Mouse (Mus musculus) intestine, embryonic 14.5 days (tissue): ENCODE results near the gene Rgs3. TPM values are rescaled to one million over a fixed set of nuclear protein-coding genes. Genes with fewer than 3 reads are reported as not detected.
A peak's percentile ranks its signal among the peaks of the same experiment; 100 is the strongest.

Source experiments
- ATAC-seq: fragments of 200-750 bp; cut with Nextera tagmentation; replicated peaks from 2 replicates; pipeline ENCODE4 v1.8.0; 2017; ENCODE audit warnings: low read depth, moderate number of reproducible peaks, moderate TSS enrichment, moderate library complexity; ENCODE audit not compliant: low FRiP score, low TSS enrichment
- DNase-seq: peaks from one replicate; pipeline ENCODE4 v3.0.0-alpha.2; 2018; ENCODE audit warnings: low spot score
- H3K27ac ChIP-seq: fragments of 300-500 bp; sonication (generic); 2 replicates; pipeline ENCODE4 v1.5.1; 2014; ENCODE audit warnings: low read depth, mild to moderate bottlenecking, control low read depth
- H3K27me3 ChIP-seq: fragments of 300-500 bp; sonication (generic); replicated peaks from 2 replicates; pipeline ENCODE4 v1.6.1; 2014; ENCODE audit warnings: low read length, control low read depth; ENCODE audit not compliant: control insufficient read depth, insufficient read depth
- H3K36me3 ChIP-seq: fragments of 300-500 bp; sonication (generic); 2 replicates; pipeline ENCODE4 v1.6.1; 2014; ENCODE audit warnings: low read length, control low read depth; ENCODE audit not compliant: control insufficient read depth, insufficient read depth
- H3K4me1 ChIP-seq: fragments of 300-500 bp; sonication (generic); replicated peaks from 2 replicates; pipeline ENCODE4 v1.6.1; 2014; ENCODE audit warnings: low read length, control low read depth, mixed read lengths; ENCODE audit not compliant: control insufficient read depth, insufficient read depth
- H3K4me2 ChIP-seq: fragments of 300-500 bp; sonication (generic); 2 replicates; pipeline ENCODE4 v1.6.1; 2014; ENCODE audit warnings: low read length
- H3K4me3 ChIP-seq: fragments of 300-500 bp; sonication (generic); 2 replicates; pipeline ENCODE4 v1.5.1; 2014; ENCODE audit warnings: low read depth, low read length, control low read depth, mixed read lengths
- H3K9ac ChIP-seq: fragments of 300-500 bp; sonication (generic); 2 replicates; pipeline ENCODE4 v1.6.1; 2014; ENCODE audit warnings: mild to moderate bottlenecking, low read length
- H3K9me3 ChIP-seq: fragments of 300-500 bp; sonication (generic); 2 replicates; pipeline ENCODE4 v1.6.1; 2016; ENCODE audit warnings: low read length, control low read depth; ENCODE audit not compliant: control insufficient read depth
- WGBS: fragments of 180-500 bp; shearing (Covaris S2); extraction: QIAGEN DNeasy Blood & Tissue Kit; methylation state at CpG from one replicate; pipeline ENCODE4 v1.1.7; 2014; 5-methylcytosine and 5-hydroxymethylcytosine counted together
- polyA plus RNA-seq: library from polyadenylated mRNA; unstranded; fragments of >200 nt; fragmentation: Nextera tagmentation; extraction: Ambion mirVana; gene quantifications from 2 replicates; pipeline ENCODE4 v1.2.1, GENCODE M21; 2014

Rgs3 gene
- polyA plus RNA-seq, 1 experiment from 2014 or later, result 35.0 TPM

GRCm38 (mm10) chr4:62703151-62703550 is 143.5 kb downstream of the Rgs3 start:
- H3K4me3 ChIP-seq, result no peak overlapping the region
- no peak for ATAC-seq
- no peaks in the 10 kb centered on the region for H3K9me3 ChIP-seq
- peaks cover 28% of the 10 kb centered on the region for H3K36me3 ChIP-seq
- no peaks in the 10 kb centered on the region for H3K27me3 ChIP-seq
- H3K4me2 ChIP-seq, result no peak overlapping the region
- no peak overlapping the region for H3K9ac ChIP-seq
- WGBS, result 80% methylated on average over 9 of the region's 9 CpGs
- peaks cover 32% of the 10 kb centered on the region for H3K4me1 ChIP-seq
- no peak overlapping the region for H3K27ac ChIP-seq
- DNase-seq, result no peak

- H3K4me2 ChIP-seq, result no peak overlapping the region
- no peaks in the 10 kb centered on the region for H3K9me3 ChIP-seq
- peaks cover 26% of the 10 kb centered on the region for H3K36me3 ChIP-seq
- peak overlapping the region; percentile 64; the same call in 1 of the 2 replicates for H3K27ac ChIP-seq
- H3K4me1 ChIP-seq, result peaks cover 23% of the 10 kb centered on the region
- no peak overlapping the region for H3K9ac ChIP-seq
- no peak for DNase-seq
- no peak for ATAC-seq
- H3K4me3 ChIP-seq, result no peak overlapping the region
- H3K27me3 ChIP-seq, result no peaks in the 10 kb centered on the region
- whole genome bisulfite sequencing, result 91% methylated on average over 13 of the region's 13 CpGs
Observed at GRCm38 (mm10) chr4:62704204-62704603, 144.6 kb downstream of the Rgs3 start.

- DNase-seq, result peak; percentile 68
- 60% methylated on average over 10 of the region's 10 CpGs for WGBS
- Histone ChIP-seq H3K27ac (peak overlapping the region; percentile 64), H3K36me3 (peaks cover 26% of the 10 kb centered on the region), H3K9me3 (no peaks in the 10 kb centered on the region), H3K4me2 (no peak overlapping the region), H3K4me3 (no peak overlapping the region), H3K27me3 (no peaks in the 10 kb centered on the region), H3K4me1 (peaks cover 20% of the 10 kb centered on the region; the same call in 1 of the 2 replicates), H3K9ac (no peak overlapping the region)
- ATAC-seq, result peak; percentile 60; the same call in 1 of the 2 replicates
Observed at GRCm38 (mm10) chr4:62705013-62705412, 145.4 kb downstream of the Rgs3 start.

- Histone ChIP-seq H3K27ac (peak overlapping the region; percentile 64), H3K9ac (no peak overlapping the region), H3K4me3 (no peak overlapping the region), H3K4me1 (peaks cover 13% of the 10 kb centered on the region; the same call in 1 of the 2 replicates), H3K9me3 (no peaks in the 10 kb centered on the region), H3K36me3 (peaks cover 24% of the 10 kb centered on the region), H3K4me2 (no peak overlapping the region), H3K27me3 (no peaks in the 10 kb centered on the region)
- DNase-seq (no peak), ATAC-seq (no peak)
- 44% methylated on average over 3 of the region's 3 CpGs for WGBS
Observed at GRCm38 (mm10) chr4:62705749-62706148, 146.1 kb downstream of the Rgs3 start.

- H3K4me1 ChIP-seq, result peaks cover 12% of the 10 kb centered on the region; the same call in 1 of the 2 replicates
- 83% methylated on average over 7 of the region's 7 CpGs for WGBS
- peaks cover 10% of the 10 kb centered on the region for H3K36me3 ChIP-seq
- no peak overlapping the region for H3K9ac ChIP-seq
- no peak overlapping the region for H3K4me2 ChIP-seq
- DNase-seq (no peak), ATAC-seq (no peak)
- no peaks in the 10 kb centered on the region for H3K9me3 ChIP-seq
- H3K27me3 ChIP-seq, result no peaks in the 10 kb centered on the region
- no peak overlapping the region for H3K4me3 ChIP-seq
- H3K27ac ChIP-seq, result no peak overlapping the region
Observed at GRCm38 (mm10) chr4:62708084-62708483, 148.4 kb downstream of the Rgs3 start.

GRCm38 (mm10) chr4:62708994-62709393 is 149.3 kb downstream of the Rgs3 start:
- ATAC-seq (no peak), DNase-seq (no peak)
- H3K4me1 ChIP-seq, result peaks cover 12% of the 10 kb centered on the region; the same call in 1 of the 2 replicates
- H3K27ac ChIP-seq, result no peak overlapping the region
- H3K4me3 ChIP-seq, result no peak overlapping the region
- no peak overlapping the region for H3K9ac ChIP-seq
- H3K9me3 ChIP-seq, result no peaks in the 10 kb centered on the region
- 70% methylated on average over 1 of the region's 1 CpGs for WGBS
- no peaks in the 10 kb centered on the region for H3K27me3 ChIP-seq
- no peak overlapping the region for H3K4me2 ChIP-seq
- 0 out of 2 replicates have a peak, but pooled peaks cover under 1% of the 10 kb centered on the region for H3K36me3 ChIP-seq

- H3K27ac ChIP-seq, result no peak overlapping the region
- DNase-seq (no peak), ATAC-seq (no peak)
- H3K4me1 ChIP-seq, result peaks cover 10% of the 10 kb centered on the region; the same call in 1 of the 2 replicates
- no peaks in the 10 kb centered on the region for H3K27me3 ChIP-seq
- H3K4me3 ChIP-seq, result no peak overlapping the region
- no peak overlapping the region for H3K4me2 ChIP-seq
- no peaks in the 10 kb centered on the region for H3K36me3 ChIP-seq
- H3K9ac ChIP-seq, result no peak overlapping the region
- no peaks in the 10 kb centered on the region for H3K9me3 ChIP-seq
- WGBS, result 74% methylated on average over 5 of the region's 5 CpGs
Observed at GRCm38 (mm10) chr4:62709448-62709847, 149.8 kb downstream of the Rgs3 start.

GRCm38 (mm10) chr4:62711159-62711558 is 151.5 kb downstream of the Rgs3 start:
- Histone ChIP-seq H3K4me3 (no peak overlapping the region), H3K9me3 (no peaks in the 10 kb centered on the region), H3K9ac (no peak overlapping the region), H3K36me3 (no peaks in the 10 kb centered on the region), H3K4me2 (no peak overlapping the region), H3K4me1 (no peaks in the 10 kb centered on the region; the same call in 1 of the 2 replicates), H3K27ac (no peak overlapping the region), H3K27me3 (no peaks in the 10 kb centered on the region)
- ATAC-seq (no peak), DNase-seq (no peak)
- 84% methylated on average over 7 of the region's 7 CpGs for WGBS

GRCm38 (mm10) chr4:62711582-62711981 is 151.9 kb downstream of the Rgs3 start:
- Histone ChIP-seq H3K4me1 (no peaks in the 10 kb centered on the region), H3K4me2 (no peak overlapping the region), H3K27me3 (no peaks in the 10 kb centered on the region), H3K36me3 (no peaks in the 10 kb centered on the region), H3K4me3 (no peak overlapping the region), H3K27ac (no peak overlapping the region), H3K9me3 (no peaks in the 10 kb centered on the region), H3K9ac (no peak overlapping the region)
- ATAC-seq, result no peak
- no peak for DNase-seq
- 67% methylated on average over 4 of the region's 4 CpGs for WGBS
